Mouse (Mus musculus): ENCODE results near the gene Rsph1. TPM values are rescaled to one million over a fixed set of nuclear protein-coding genes. Genes with fewer than 3 reads are reported as not detected.
A peak's percentile ranks its signal among the peaks of the same experiment; 100 is the strongest.

Gene Rsph1
- polyA plus RNA-seq, 1 experiment from 2014 or later = 1.3 TPM

- Histone ChIP-seq H3K4me1 (replicated peaks; ENCODE audit: insufficient read depth, low read length) (0 out of 2 replicates have a peak, but pooled peaks cover 5% of the 10 kb centered on the region), H3K9me3 (replicated peaks; ENCODE audit: low read length) (no peaks in the 10 kb centered on the region), H3K4me2 (ENCODE audit: low read length) (no peak overlapping the region), H3K27me3 (ENCODE audit: insufficient read depth, low read length) (no peaks in the 10 kb centered on the region), H3K9ac (ENCODE audit: low read depth, low read length) (no peak overlapping the region), H3K36me3 (ENCODE audit: insufficient read depth, low read length) (no peaks in the 10 kb centered on the region), H3K4me3 (replicated peaks; ENCODE audit: low read depth, low read length) (no peak overlapping the region), H3K27ac (no peak overlapping the region)
- no peak for TF ChIP-seq CTCF (IDR thresholded peaks at IDR 0.05; ENCODE audit: low read depth)
- ATAC-seq (replicated peaks; ENCODE audit: low FRiP score, low read depth) = no peak
- WGBS = 51% methylated on average over 6 of the region's 6 CpGs
- no peak for DNase-seq (ENCODE audit: low spot score)
Observed at GRCm38 (mm10) chr17:31280269-31280668, 3.1 kb upstream of the Rsph1 start.

GRCm38 (mm10) chr17:31279541-31279940 is 2.4 kb upstream of the Rsph1 start:
- Histone ChIP-seq H3K4me1 (replicated peaks; ENCODE audit: insufficient read depth, low read length) (0 out of 2 replicates have a peak, but pooled peaks cover 5% of the 10 kb centered on the region), H3K27me3 (ENCODE audit: insufficient read depth, low read length) (no peaks in the 10 kb centered on the region), H3K27ac (no peak overlapping the region), H3K36me3 (ENCODE audit: insufficient read depth, low read length) (no peaks in the 10 kb centered on the region), H3K9me3 (replicated peaks; ENCODE audit: low read length) (no peaks in the 10 kb centered on the region), H3K9ac (ENCODE audit: low read depth, low read length) (no peak overlapping the region), H3K4me3 (replicated peaks; ENCODE audit: low read depth, low read length) (no peak overlapping the region), H3K4me2 (ENCODE audit: low read length) (no peak overlapping the region)
- ATAC-seq (replicated peaks; ENCODE audit: low FRiP score, low read depth) (no peak), DNase-seq (ENCODE audit: low spot score) (no peak)
- WGBS = 69% methylated on average over 9 of the region's 9 CpGs
- no peak for TF ChIP-seq CTCF (IDR thresholded peaks at IDR 0.05; ENCODE audit: low read depth)

- ATAC-seq (replicated peaks; ENCODE audit: low FRiP score, low read depth) = no peak
- H3K9me3 ChIP-seq (replicated peaks; ENCODE audit: low read length) = no peaks in the 10 kb centered on the region
- no peak for DNase-seq (ENCODE audit: low spot score)
- H3K4me1 ChIP-seq (replicated peaks; ENCODE audit: insufficient read depth, low read length) = 0 out of 2 replicates have a peak, but pooled peaks cover 5% of the 10 kb centered on the region
- TF ChIP-seq CTCF (IDR thresholded peaks at IDR 0.05; ENCODE audit: low read depth) = no peak
- no peak overlapping the region for H3K9ac ChIP-seq (ENCODE audit: low read depth, low read length)
- WGBS = 80% methylated on average over 4 of the region's 4 CpGs
- no peaks in the 10 kb centered on the region for H3K36me3 ChIP-seq (ENCODE audit: insufficient read depth, low read length)
- H3K27me3 ChIP-seq (ENCODE audit: insufficient read depth, low read length) = no peaks in the 10 kb centered on the region
- H3K4me3 ChIP-seq (replicated peaks; ENCODE audit: low read depth, low read length) = no peak overlapping the region
- H3K27ac ChIP-seq = no peak overlapping the region
- no peak overlapping the region for H3K4me2 ChIP-seq (ENCODE audit: low read length)
Observed at GRCm38 (mm10) chr17:31277931-31278330, 748 bp upstream of the Rsph1 start.

- Histone ChIP-seq H3K9me3 (replicated peaks; ENCODE audit: low read length) (no peaks in the 10 kb centered on the region), H3K4me2 (ENCODE audit: low read length) (peak overlapping the region; percentile 71), H3K36me3 (ENCODE audit: insufficient read depth, low read length) (no peaks in the 10 kb centered on the region), H3K27ac (no peak overlapping the region), H3K4me3 (replicated peaks; ENCODE audit: low read depth, low read length) (peak overlapping the region; percentile 38), H3K27me3 (ENCODE audit: insufficient read depth, low read length) (no peaks in the 10 kb centered on the region), H3K9ac (ENCODE audit: low read depth, low read length) (no peak overlapping the region), H3K4me1 (replicated peaks; ENCODE audit: insufficient read depth, low read length) (0 out of 2 replicates have a peak, but pooled peaks cover 5% of the 10 kb centered on the region)
- DNase-seq (ENCODE audit: low spot score) = no peak
- ATAC-seq (replicated peaks; ENCODE audit: low FRiP score, low read depth) = no peak
- no peak for TF ChIP-seq CTCF (IDR thresholded peaks at IDR 0.05; ENCODE audit: low read depth)
- 23% methylated on average over 9 of the region's 9 CpGs for WGBS
Observed at GRCm38 (mm10) chr17:31276207-31276921, 819 bp downstream of the Rsph1 start.

- Histone ChIP-seq H3K27me3 (ENCODE audit: insufficient read depth, low read length) (no peaks in the 10 kb centered on the region), H3K9ac (ENCODE audit: low read depth, low read length) (no peak overlapping the region), H3K4me3 (replicated peaks; ENCODE audit: low read depth, low read length) (no peak overlapping the region), H3K4me1 (replicated peaks; ENCODE audit: insufficient read depth, low read length) (0 out of 2 replicates have a peak, but pooled peaks cover 5% of the 10 kb centered on the region), H3K9me3 (replicated peaks; ENCODE audit: low read length) (no peaks in the 10 kb centered on the region), H3K4me2 (ENCODE audit: low read length) (no peak overlapping the region), H3K36me3 (ENCODE audit: insufficient read depth, low read length) (no peaks in the 10 kb centered on the region), H3K27ac (no peak overlapping the region)
- no peak for DNase-seq (ENCODE audit: low spot score)
- whole genome bisulfite sequencing = 69% methylated on average over 6 of the region's 6 CpGs
- TF ChIP-seq CTCF (IDR thresholded peaks at IDR 0.05; ENCODE audit: low read depth) = no peak
- no peak for ATAC-seq (replicated peaks; ENCODE audit: low FRiP score, low read depth)
Observed at GRCm38 (mm10) chr17:31275181-31275580, 2.0 kb downstream of the Rsph1 start.

- H3K27me3 ChIP-seq (ENCODE audit: insufficient read depth, low read length) = no peaks in the 10 kb centered on the region
- DNase-seq (ENCODE audit: low spot score) (no peak), ATAC-seq (replicated peaks; ENCODE audit: low FRiP score, low read depth) (no peak)
- H3K4me3 ChIP-seq (replicated peaks; ENCODE audit: low read depth, low read length) = no peak overlapping the region
- H3K4me2 ChIP-seq (ENCODE audit: low read length) = no peak overlapping the region
- 0 out of 2 replicates have a peak, but pooled peaks cover 5% of the 10 kb centered on the region for H3K4me1 ChIP-seq (replicated peaks; ENCODE audit: insufficient read depth, low read length)
- TF ChIP-seq CTCF (IDR thresholded peaks at IDR 0.05; ENCODE audit: low read depth) = no peak
- H3K27ac ChIP-seq = no peak overlapping the region
- H3K36me3 ChIP-seq (ENCODE audit: insufficient read depth, low read length) = no peaks in the 10 kb centered on the region
- H3K9ac ChIP-seq (ENCODE audit: low read depth, low read length) = no peak overlapping the region
- H3K9me3 ChIP-seq (replicated peaks; ENCODE audit: low read length) = no peaks in the 10 kb centered on the region
- WGBS = 93% methylated on average over 8 of the region's 8 CpGs
Observed at GRCm38 (mm10) chr17:31273631-31274030, 3.6 kb downstream of the Rsph1 start.

Measured in kidney, postnatal 0 days (tissue).